Mouse (Mus musculus) stomach, embryonic 14.5 days (tissue): ENCODE results near the gene Lmcd1. TPM values are rescaled to one million over a fixed set of nuclear protein-coding genes. Genes with fewer than 3 reads are reported as not detected.

Experiments used
- ATAC-seq: fragments of 200-750 bp; cut with Nextera tagmentation; 2 replicates; pipeline ENCODE4 v1.8.0; 2017; ENCODE audit warnings: low read depth, moderate TSS enrichment; ENCODE audit not compliant: insufficient number of reproducible peaks, insufficient read depth, low FRiP score
- H3K27ac ChIP-seq: fragments of 300-500 bp; sonication (generic); 2 replicates; pipeline ENCODE4 v1.5.1; 2014; ENCODE audit warnings: mild to moderate bottlenecking, low read length, moderate library complexity, mixed read lengths
- H3K27me3 ChIP-seq: fragments of 300-500 bp; sonication (generic); 2 replicates; pipeline ENCODE4 v1.6.1; 2014; ENCODE audit warnings: low read length, control low read depth, mixed read lengths; ENCODE audit not compliant: control insufficient read depth, insufficient read depth
- H3K36me3 ChIP-seq: fragments of 300-500 bp; sonication (generic); 2 replicates; pipeline ENCODE4 v1.6.1; 2014; ENCODE audit warnings: mild to moderate bottlenecking, control low read depth, low read length, moderate library complexity, mixed read lengths; ENCODE audit not compliant: control insufficient read depth, insufficient read depth
- H3K4me1 ChIP-seq: fragments of 300-500 bp; sonication (generic); 2 replicates; pipeline ENCODE4 v1.6.1; 2014; ENCODE audit warnings: low read length, control low read depth, mixed read lengths; ENCODE audit not compliant: control insufficient read depth, insufficient read depth
- H3K4me2 ChIP-seq: fragments of 300-500 bp; sonication (generic); replicated peaks from 2 replicates; pipeline ENCODE4 v1.6.1; 2014; ENCODE audit warnings: low read depth, low read length, control low read depth
- H3K4me3 ChIP-seq: fragments of 300-500 bp; sonication (generic); 2 replicates; pipeline ENCODE4 v1.5.1; 2014; ENCODE audit warnings: low read depth, low read length, control low read depth
- H3K9ac ChIP-seq: fragments of 300-500 bp; sonication (generic); replicated peaks from 2 replicates; pipeline ENCODE4 v1.6.1; 2014; ENCODE audit warnings: low read depth, mild to moderate bottlenecking, control low read depth, low read length, moderate library complexity, mixed read lengths
- H3K9me3 ChIP-seq: fragments of 300-500 bp; sonication (generic); 2 replicates; pipeline ENCODE4 v1.6.1; 2016; ENCODE audit warnings: low read depth, low read length, control low read depth; ENCODE audit not compliant: control insufficient read depth
- WGBS: fragments of 180-500 bp; shearing (Covaris S2); extraction: QIAGEN DNeasy Blood & Tissue Kit; methylation state at CpG from one replicate; pipeline ENCODE4 v1.1.7; 2014; 5-methylcytosine and 5-hydroxymethylcytosine counted together
- polyA plus RNA-seq: library from polyadenylated mRNA; unstranded; fragments of >200 nt; fragmentation: Nextera tagmentation; extraction: Ambion mirVana; gene quantifications from 2 replicates; pipeline ENCODE4 v1.2.1, GENCODE M21; 2014

Gene Lmcd1
- polyA plus RNA-seq, 1 experiment from 2014 or later, result 6.9 TPM

DNA sequence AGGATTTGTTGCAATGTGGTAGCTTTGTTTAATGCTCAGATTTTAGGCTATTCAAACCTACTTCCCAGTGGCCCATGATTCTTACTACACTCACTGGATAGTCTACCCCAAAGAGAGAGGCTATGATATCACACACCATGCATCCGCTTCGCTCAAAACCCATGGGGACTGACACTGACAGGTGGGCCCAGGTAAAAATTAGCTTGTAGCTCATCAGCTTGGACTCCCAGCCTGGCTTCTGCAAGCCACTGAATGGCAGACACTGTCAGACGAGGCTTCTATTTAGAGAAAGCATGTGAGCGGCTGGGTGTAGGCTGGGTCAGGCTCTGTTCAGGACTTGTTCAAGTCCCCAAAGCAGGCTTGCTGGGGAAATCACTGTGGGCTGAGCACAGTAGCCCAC, 76.9 kb downstream of the Lmcd1 start:
- no peaks in the 10 kb centered on the region for H3K4me1 ChIP-seq
- no peak overlapping the region for H3K9ac ChIP-seq
- 89% methylated on average over 4 of the region's 4 CpGs for WGBS
- H3K9me3 ChIP-seq, result no peaks in the 10 kb centered on the region
- H3K36me3 ChIP-seq, result no peaks in the 10 kb centered on the region
- H3K27me3 ChIP-seq, result no peaks in the 10 kb centered on the region
- H3K27ac ChIP-seq, result no peak overlapping the region
- no peak overlapping the region for H3K4me2 ChIP-seq
- H3K4me3 ChIP-seq, result no peak overlapping the region
- no peak for ATAC-seq

DNA sequence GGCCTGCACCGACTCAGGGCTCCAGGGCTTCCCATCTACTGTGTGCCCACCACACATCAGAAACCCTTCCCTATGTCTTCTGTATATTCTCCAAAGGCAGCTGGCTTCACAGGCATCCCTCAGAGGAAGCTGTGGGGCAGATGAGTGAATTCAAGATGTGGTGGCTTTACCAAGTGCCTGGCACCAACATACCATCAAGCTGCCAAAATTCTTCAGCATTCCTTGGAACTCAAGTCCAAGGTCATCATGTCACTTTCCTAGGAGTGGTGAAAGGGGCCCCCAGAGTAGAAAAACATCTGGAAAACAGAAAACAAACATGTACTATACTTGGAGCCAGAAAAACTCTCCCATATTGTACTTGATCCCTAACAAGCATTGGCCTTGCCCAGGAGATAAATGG, 85.8 kb downstream of the Lmcd1 start:
- Histone ChIP-seq H3K4me2 (no peak overlapping the region), H3K36me3 (no peaks in the 10 kb centered on the region), H3K27ac (no peak overlapping the region), H3K9me3 (no peaks in the 10 kb centered on the region), H3K27me3 (no peaks in the 10 kb centered on the region), H3K4me1 (no peaks in the 10 kb centered on the region), H3K9ac (no peak overlapping the region), H3K4me3 (no peak overlapping the region)
- 89% methylated on average over 1 of the region's 1 CpGs for WGBS
- ATAC-seq, result no peak

DNA sequence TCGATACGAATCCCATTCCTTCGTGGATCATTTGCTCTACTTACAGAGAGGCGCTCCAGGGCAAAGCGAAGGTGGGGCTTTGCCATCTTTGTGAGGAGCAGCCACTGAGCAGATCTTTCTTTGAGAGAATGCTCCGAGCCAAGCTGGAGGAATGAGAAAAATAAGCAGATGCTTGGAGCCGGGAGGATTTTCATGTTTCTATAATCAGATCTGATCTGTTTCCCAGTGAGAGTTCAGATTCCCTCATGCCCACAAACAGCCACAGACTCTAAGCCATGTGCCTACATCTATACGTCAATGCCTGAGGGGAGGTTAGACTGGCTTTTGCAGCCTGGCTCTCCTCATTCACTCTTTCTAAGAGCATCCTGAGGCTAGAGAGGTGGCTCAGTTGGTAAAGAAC, 87.1 kb downstream of the Lmcd1 start:
- no peak overlapping the region for H3K9ac ChIP-seq
- H3K36me3 ChIP-seq, result no peaks in the 10 kb centered on the region
- no peaks in the 10 kb centered on the region for H3K4me1 ChIP-seq
- H3K4me3 ChIP-seq, result no peak overlapping the region
- H3K4me2 ChIP-seq, result no peak overlapping the region
- 80% methylated on average over 8 of the region's 8 CpGs for WGBS
- H3K27ac ChIP-seq, result no peak overlapping the region
- H3K9me3 ChIP-seq, result no peaks in the 10 kb centered on the region
- H3K27me3 ChIP-seq, result no peaks in the 10 kb centered on the region
- no peak for ATAC-seq

DNA sequence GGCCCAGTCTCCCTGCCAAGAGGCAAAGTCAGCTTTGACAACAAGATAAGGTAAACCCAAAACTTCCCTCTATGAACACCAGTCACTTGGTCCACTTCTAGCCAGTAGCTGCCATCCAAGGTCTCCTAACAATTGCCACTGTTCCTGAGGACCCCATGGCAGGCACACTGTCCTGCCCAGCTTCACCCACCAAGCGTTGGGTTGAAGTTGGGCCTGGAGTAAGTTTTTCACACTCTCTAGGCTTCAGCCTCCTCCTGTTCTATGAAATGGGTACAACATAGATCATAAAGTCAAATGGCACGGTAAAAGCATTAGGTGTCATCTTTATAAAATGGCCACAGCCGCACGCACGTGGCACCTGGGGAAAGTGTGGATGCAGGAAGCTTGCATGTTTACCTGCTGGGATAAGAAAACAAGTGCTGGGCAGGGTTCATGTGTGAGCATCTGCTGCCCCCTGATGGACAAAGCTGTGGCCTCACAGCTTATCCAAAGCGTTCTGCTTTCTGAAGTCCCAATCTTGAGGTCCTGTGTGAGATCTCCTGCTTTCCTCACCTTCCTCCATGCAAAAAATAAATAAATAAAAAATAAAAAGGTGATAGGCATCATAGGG, 88.9 kb downstream of the Lmcd1 start:
- Histone ChIP-seq H3K4me2 (no peak overlapping the region), H3K27ac (no peak overlapping the region), H3K4me3 (no peak overlapping the region), H3K4me1 (no peaks in the 10 kb centered on the region), H3K27me3 (no peaks in the 10 kb centered on the region), H3K9ac (no peak overlapping the region), H3K36me3 (no peaks in the 10 kb centered on the region), H3K9me3 (no peaks in the 10 kb centered on the region)
- ATAC-seq, result peak; percentile 49; the same call in 1 of the 2 replicates
- 31% methylated on average over 6 of the region's 6 CpGs for WGBS

DNA sequence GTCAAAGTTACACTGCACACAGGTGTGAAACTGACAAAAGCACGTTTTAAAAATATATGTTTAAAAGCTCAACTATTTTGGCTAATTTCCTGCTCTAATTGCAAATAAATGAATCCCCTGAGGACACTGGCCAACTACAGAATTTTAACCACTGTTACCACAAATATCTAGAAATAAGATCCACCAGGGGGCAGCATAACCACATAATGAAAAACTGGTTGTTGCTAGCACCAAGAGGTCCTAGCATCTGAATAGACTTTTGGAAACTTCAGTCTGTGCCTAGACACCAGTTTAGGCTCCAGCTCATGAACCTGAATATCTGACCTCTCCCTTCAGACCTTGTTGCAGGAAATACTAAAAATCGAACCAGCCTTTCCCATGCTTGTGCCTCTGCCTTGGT, 91.0 kb downstream of the Lmcd1 start:
- WGBS, result 46% methylated on average over 2 of the region's 2 CpGs
- no peak for ATAC-seq
- no peaks in the 10 kb centered on the region for H3K36me3 ChIP-seq
- H3K9ac ChIP-seq, result no peak overlapping the region
- no peak overlapping the region for H3K4me3 ChIP-seq
- H3K27ac ChIP-seq, result no peak overlapping the region
- H3K9me3 ChIP-seq, result no peaks in the 10 kb centered on the region
- H3K27me3 ChIP-seq, result no peaks in the 10 kb centered on the region
- no peak overlapping the region for H3K4me2 ChIP-seq
- no peaks in the 10 kb centered on the region for H3K4me1 ChIP-seq

DNA sequence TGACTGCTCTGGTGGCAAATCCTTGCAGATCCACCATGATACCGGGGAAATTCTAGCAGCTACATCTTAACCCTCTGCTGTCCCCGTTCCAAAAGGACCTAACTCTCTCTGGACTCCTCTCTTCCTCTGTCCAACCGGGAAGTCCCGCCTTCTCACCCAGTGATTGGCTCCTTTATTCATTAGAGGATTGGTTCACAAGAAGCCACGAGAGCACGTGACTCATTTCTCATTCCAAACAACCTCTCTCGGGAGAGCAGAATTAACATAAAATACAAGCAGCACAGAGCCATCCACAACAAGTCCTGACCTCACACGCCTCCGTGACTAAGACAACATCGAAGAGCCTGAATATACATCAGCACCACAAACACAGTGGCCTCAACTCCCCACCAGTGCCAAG, 91.7 kb downstream of the Lmcd1 start:
- H3K4me3 ChIP-seq, result no peak overlapping the region
- WGBS, result 82% methylated on average over 10 of the region's 10 CpGs
- no peak for ATAC-seq
- H3K4me1 ChIP-seq, result no peaks in the 10 kb centered on the region
- no peak overlapping the region for H3K9ac ChIP-seq
- H3K4me2 ChIP-seq, result no peak overlapping the region
- no peaks in the 10 kb centered on the region for H3K27me3 ChIP-seq
- H3K36me3 ChIP-seq, result no peaks in the 10 kb centered on the region
- no peaks in the 10 kb centered on the region for H3K9me3 ChIP-seq
- H3K27ac ChIP-seq, result no peak overlapping the region

DNA sequence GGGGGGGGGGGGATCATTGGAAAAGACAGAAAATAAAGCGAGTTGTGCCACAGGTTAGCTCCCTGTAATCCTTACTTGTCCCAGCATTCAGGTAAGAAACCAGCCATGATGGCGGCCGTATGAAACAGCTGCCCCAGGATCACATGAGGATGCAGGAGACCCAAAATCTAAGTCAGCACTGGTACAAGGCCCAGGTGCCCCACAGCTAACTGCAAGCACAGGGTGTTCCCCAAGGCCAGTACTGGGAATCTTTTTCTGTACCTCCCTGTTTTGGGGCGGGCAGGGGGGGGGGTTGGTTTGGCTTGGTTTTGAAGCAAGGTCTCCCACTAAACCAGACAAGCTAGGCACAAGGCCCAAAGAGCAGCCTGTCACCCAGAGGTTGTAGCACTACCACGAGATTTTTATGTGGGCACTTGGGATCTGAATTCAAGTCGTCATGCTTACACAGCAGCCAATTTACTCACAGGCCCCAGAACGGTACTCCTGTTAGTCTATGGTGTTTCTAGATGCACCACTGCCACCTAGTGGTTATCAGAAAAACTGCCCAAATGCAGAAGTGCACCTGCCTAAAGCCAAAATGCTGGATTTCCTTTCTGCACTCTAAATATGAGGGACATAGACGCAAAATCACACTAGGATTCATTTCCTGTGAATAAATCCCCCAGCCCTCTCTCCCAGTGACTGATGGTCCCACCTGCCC, 100.5 kb downstream of the Lmcd1 start:
- Histone ChIP-seq H3K4me3 (no peak overlapping the region), H3K27ac (no peak overlapping the region), H3K36me3 (no peaks in the 10 kb centered on the region), H3K9me3 (no peaks in the 10 kb centered on the region), H3K4me1 (no peaks in the 10 kb centered on the region), H3K4me2 (no peak overlapping the region), H3K27me3 (no peaks in the 10 kb centered on the region), H3K9ac (no peak overlapping the region)
- WGBS, result 46% methylated on average over 8 of the region's 8 CpGs
- no peak for ATAC-seq

DNA sequence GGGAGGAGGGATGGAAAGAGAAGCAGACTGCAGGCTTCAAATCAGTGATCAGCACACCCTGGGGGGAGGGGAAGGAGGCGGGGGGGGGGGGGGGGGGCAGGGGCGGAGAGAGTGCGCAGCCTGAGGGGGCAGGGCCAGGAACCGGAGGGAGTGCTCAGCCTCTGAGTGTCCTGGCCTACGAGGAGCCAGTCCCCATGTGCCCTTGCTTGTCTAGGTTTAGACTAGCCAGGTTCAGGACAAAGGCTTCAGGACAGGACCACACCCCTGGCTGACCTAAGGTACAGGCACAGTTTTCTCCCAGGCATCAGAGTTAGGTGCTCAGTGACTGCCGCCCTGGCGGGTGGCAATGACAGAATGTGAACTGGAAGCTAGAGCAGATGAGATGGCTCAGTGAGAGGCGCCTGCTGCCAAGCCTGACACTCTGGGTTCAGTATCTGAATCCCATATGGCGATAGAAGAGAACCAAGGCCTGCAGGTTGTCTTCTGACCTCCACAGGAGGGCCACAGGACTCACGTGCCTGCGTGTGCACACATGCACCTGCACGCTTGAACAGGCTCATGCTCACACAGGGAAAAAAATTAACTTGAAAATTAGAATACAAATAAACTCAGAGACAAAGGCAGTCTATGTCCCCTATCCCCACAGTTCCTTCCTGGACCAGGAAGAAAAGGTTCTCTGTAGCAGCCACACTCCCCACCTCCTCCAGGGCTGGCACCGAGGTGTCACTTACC, 102.3 kb downstream of the Lmcd1 start:
- WGBS, result 64% methylated on average over 10 of the region's 13 CpGs
- ATAC-seq, result peak; percentile 53; the same call in 1 of the 2 replicates
- no peaks in the 10 kb centered on the region for H3K36me3 ChIP-seq
- no peaks in the 10 kb centered on the region for H3K9me3 ChIP-seq
- H3K27ac ChIP-seq, result no peak overlapping the region
- H3K9ac ChIP-seq, result no peak overlapping the region
- no peak overlapping the region for H3K4me3 ChIP-seq
- H3K27me3 ChIP-seq, result no peaks in the 10 kb centered on the region
- H3K4me1 ChIP-seq, result no peaks in the 10 kb centered on the region
- H3K4me2 ChIP-seq, result no peak overlapping the region
